Mouse (Mus musculus) lung, postnatal 0 days (tissue): ENCODE measurements around the gene Edem1. TPM values are rescaled to one million over a fixed set of nuclear protein-coding genes. Genes with fewer than 3 reads are reported as not detected.

ENCODE experiments used
- ATAC-seq: fragments of 200-750 bp; cut with Nextera tagmentation; 2 replicates; pipeline ENCODE4 v1.8.0; 2017; ENCODE audit warnings: moderate library complexity
- DNase-seq: peaks from one replicate; pipeline ENCODE4 v3.0.0-alpha.2; 2016; ENCODE audit warnings: low spot score
- H3K27ac ChIP-seq: fragments of 300-500 bp; sonication (generic); 2 replicates; pipeline ENCODE4 v1.5.1; 2014; ENCODE audit warnings: antibody characterized with exemption, mild to moderate bottlenecking, low read length, mixed read lengths
- H3K27me3 ChIP-seq: fragments of 300-500 bp; sonication (generic); replicated peaks from 2 replicates; pipeline ENCODE4 v1.6.1; 2014; ENCODE audit warnings: low read length, mixed read lengths; ENCODE audit not compliant: insufficient read depth
- H3K36me3 ChIP-seq: fragments of 300-500 bp; sonication (generic); 2 replicates; pipeline ENCODE4 v1.6.1; 2014; ENCODE audit warnings: low read length, mixed read lengths; ENCODE audit not compliant: insufficient read depth
- H3K4me1 ChIP-seq: fragments of 300-500 bp; sonication (generic); 2 replicates; pipeline ENCODE4 v1.6.1; 2014; ENCODE audit warnings: antibody characterized with exemption, low read depth, low read length, mixed read lengths; ENCODE audit not compliant: insufficient read depth
- H3K4me2 ChIP-seq: fragments of 300-500 bp; sonication (generic); replicated peaks from 2 replicates; pipeline ENCODE4 v1.6.1; 2014; ENCODE audit warnings: low read depth, mild to moderate bottlenecking, low read length, moderate library complexity, mixed read lengths
- H3K4me3 ChIP-seq: fragments of 300-500 bp; sonication (generic); 2 replicates; pipeline ENCODE4 v1.5.1; 2014; ENCODE audit warnings: low read depth, low read length
- H3K9ac ChIP-seq: fragments of 300-500 bp; sonication (generic); replicated peaks from 2 replicates; pipeline ENCODE4 v1.6.1; 2014; ENCODE audit warnings: low read depth, mild to moderate bottlenecking
- H3K9me3 ChIP-seq: fragments of 300-500 bp; sonication (generic); 2 replicates; pipeline ENCODE4 v1.6.1; 2016; ENCODE audit warnings: low read length, mixed read lengths
- CTCF ChIP-seq: IDR thresholded peaks from 2 replicates; pipeline ENCODE4 v1.5.1; 2016; ENCODE audit warnings: antibody characterized with exemption, mild to moderate bottlenecking
- EP300 ChIP-seq: IDR thresholded peaks from 2 replicates; pipeline ENCODE4 v1.6.1; 2016; ENCODE audit warnings: antibody characterized with exemption, mild to moderate bottlenecking, control low read depth
- WGBS: fragments of 180-500 bp; shearing (Covaris S2); extraction: QIAGEN DNeasy Blood & Tissue Kit; methylation state at CpG from one replicate; pipeline ENCODE4 v1.1.7; 2014; 5-methylcytosine and 5-hydroxymethylcytosine counted together
- polyA plus RNA-seq: library from polyadenylated mRNA; unstranded; fragments of >200 nt; fragmentation: Nextera tagmentation; extraction: Ambion mirVana; gene quantifications from 2 replicates; pipeline ENCODE4 v1.2.1, GENCODE M21; 2015

The Edem1 gene
- polyA plus RNA-seq, result 15.0 and 15.5 TPM in 2 replicates

DNA sequence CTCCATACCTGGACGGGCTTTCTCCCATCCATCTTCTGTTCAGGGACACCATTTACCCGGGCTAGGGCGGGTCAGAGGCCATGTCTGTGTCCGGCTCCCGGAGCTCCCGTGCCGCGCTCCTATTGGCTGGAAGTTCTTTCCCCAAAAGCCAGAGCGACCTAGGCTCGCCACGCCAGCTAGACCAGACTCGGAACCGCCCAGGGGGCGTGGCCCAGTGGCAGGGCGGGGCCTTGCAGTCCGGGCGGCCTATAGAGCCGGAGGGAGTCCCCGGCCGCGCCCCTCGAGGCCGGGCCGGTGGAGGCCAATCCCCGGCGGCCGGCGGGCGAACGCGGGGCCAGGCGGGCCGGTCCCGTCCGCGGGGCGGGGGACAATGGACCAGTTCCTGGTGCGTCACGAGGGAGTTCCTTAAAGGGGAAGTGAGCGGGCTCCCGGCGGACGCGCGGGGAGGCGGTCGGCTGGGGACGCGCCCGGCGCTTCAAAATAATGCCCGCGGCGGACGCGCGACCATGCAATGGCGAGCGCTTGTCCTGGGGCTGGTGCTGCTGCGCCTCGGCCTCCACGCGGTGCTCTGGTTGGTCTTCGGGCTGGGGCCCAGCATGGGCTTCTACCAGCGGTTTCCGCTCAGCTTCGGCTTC, at the start of gene Edem1:
Gene Edem1, plus strand, starts transcription at position 408 of the 635 bp plus-strand sequence.
- peaks cover 8% of the 10 kb centered on the region; the same call in 1 of the 2 replicates for H3K4me1 ChIP-seq
- peak within 1 kb of the TSS; percentile 87 for H3K27ac ChIP-seq
- ATAC-seq (peak; percentile 99), DNase-seq (peak; percentile 99)
- peak within 1 kb of the TSS; percentile 96 for H3K4me3 ChIP-seq
- no peak for TF ChIP-seq EP300
- no peak; the same call in 1 of the 2 replicates for TF ChIP-seq CTCF
- H3K9ac ChIP-seq, result peak within 1 kb of the TSS; percentile 77
- no peaks in the 10 kb centered on the region for H3K9me3 ChIP-seq
- H3K4me2 ChIP-seq, result peak within 1 kb of the TSS; percentile 86
- H3K27me3 ChIP-seq, result no peaks in the 10 kb centered on the region
- WGBS, result under 1% methylated on average over 57 of the region's 67 CpGs
- H3K36me3 ChIP-seq, result peaks cover 3% of the 10 kb centered on the region; the same call in 1 of the 2 replicates

DNA sequence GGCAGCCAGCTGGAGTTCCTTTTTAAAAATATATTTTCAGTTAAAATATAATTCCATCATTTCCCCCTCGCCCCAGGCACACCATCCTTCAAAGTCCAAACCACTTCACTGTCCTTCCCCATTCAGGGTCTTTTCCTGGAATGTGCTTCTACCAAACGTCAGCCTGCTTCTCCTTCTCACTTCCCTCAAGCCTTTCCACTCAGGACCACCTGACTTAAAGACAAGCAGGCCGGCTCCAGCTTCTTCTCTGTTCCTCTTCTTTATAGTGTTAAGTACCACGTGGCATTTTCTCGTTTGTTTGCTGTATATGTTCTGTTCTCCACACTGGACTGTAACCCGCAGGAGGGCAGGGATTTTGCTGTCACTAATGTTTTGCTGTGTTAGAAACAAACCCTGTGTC, 46.6 kb upstream of the Edem1 start:
- Histone ChIP-seq H3K4me2 (no peak overlapping the region), H3K36me3 (no peaks in the 10 kb centered on the region), H3K4me1 (0 out of 2 replicates have a peak, but pooled peaks cover 4% of the 10 kb centered on the region), H3K4me3 (no peak overlapping the region), H3K27ac (no peak overlapping the region), H3K9ac (no peak overlapping the region), H3K9me3 (no peaks in the 10 kb centered on the region), H3K27me3 (no peaks in the 10 kb centered on the region)
- DNase-seq, result peak; percentile 38
- no peak for ATAC-seq
- 49% methylated on average over 6 of the region's 6 CpGs for WGBS
- TF ChIP-seq EP300 (no peak), CTCF (no peak)

DNA sequence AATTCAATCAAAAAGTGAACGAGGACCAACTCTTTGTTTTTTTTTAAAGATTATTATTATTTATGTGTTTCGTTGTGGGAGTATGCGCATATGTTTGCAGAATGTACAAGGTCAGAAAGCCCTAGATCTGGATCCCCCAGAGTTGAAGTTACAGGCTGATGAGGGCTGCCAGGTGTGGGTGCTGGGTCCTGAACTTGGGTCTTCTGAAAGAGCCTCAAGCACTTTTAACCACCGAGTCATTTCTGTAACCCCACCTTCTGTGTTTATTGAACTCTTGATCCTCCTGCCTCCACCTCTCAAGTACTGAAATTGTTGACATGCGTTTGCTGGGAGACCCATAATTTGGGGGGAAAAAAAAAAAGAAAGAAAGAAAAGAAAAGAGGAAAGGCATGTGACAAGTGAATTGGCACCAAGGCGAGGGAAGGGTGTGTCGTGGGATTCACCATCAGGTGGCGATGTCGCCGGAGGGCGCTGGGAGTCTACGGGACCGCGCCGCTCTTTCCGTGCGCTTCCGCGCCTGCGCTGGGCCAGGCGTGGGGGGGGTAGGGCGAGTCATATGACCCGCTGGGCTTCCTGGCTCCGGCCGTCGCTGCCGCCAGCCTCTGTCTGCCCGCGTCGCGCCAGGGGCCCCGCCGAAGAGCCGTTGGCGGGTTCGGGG, 45.8 kb upstream of the Edem1 start, which contains the start of gene Arl8b:
Gene Arl8b, plus strand, starts transcription at position 574 of the 658 bp plus-strand sequence.
- Histone ChIP-seq H3K36me3 (no peaks in the 10 kb centered on the region), H3K9me3 (no peaks in the 10 kb centered on the region), H3K4me1 (0 out of 2 replicates have a peak, but pooled peaks cover 4% of the 10 kb centered on the region), H3K4me3 (peak within 1 kb of the TSS; percentile 98), H3K27ac (peak within 1 kb of the TSS; percentile 94), H3K4me2 (peak within 1 kb of the TSS; percentile 67), H3K27me3 (no peaks in the 10 kb centered on the region), H3K9ac (peak within 1 kb of the TSS; percentile 97)
- WGBS, result 9% methylated on average over 36 of the region's 36 CpGs
- DNase-seq, result peak; percentile 96
- peak; percentile 92 for ATAC-seq
- TF ChIP-seq EP300, result no peak
- peak; percentile 96 for TF ChIP-seq CTCF

DNA sequence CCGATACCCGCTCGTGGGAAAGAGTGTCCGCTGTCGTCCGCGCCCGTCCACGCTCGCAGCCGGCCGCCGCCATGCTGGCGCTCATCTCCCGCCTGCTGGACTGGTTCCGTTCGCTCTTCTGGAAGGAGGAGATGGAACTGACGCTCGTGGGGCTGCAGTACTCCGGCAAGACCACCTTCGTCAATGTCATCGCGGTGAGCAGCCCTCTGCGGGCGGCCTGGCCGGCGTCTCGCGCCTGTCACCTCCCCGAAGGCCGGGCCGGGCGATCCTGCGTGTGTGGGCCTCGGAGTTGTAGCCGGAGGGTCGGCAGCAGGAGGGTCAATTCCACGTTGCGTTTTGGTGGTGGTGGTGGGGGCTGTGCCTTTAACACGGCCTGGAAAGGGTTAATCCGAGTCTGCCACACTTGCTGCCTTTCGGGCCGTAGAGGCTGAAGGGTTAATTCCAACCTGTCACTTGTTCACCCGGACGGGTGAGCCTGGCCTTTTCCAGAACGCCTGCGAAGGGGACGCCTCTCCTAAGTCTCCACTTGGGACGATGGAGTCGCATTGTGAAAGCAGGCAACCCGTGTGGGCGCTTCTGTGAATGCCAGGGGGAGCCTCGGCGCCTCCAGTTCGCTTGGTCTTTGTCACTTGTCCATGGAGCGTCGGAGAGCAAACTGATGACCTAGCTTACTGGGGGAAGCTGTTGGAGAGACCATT, 45.1 kb upstream of the Edem1 start:
- TF ChIP-seq CTCF, result peak; percentile 28; the same call in 1 of the 2 replicates
- TF ChIP-seq EP300, result peak; percentile 22; the same call in 1 of the 2 replicates
- Histone ChIP-seq H3K27ac (peak overlapping the region; percentile 94), H3K9ac (peak overlapping the region; percentile 97), H3K36me3 (no peaks in the 10 kb centered on the region), H3K9me3 (no peaks in the 10 kb centered on the region), H3K4me2 (peak overlapping the region; percentile 67), H3K27me3 (no peaks in the 10 kb centered on the region), H3K4me1 (0 out of 2 replicates have a peak, but pooled peaks cover 4% of the 10 kb centered on the region), H3K4me3 (peak overlapping the region; percentile 98)
- WGBS, result 1% methylated on average over 52 of the region's 57 CpGs
- ATAC-seq (peak; percentile 52), DNase-seq (peak; percentile 63)

DNA sequence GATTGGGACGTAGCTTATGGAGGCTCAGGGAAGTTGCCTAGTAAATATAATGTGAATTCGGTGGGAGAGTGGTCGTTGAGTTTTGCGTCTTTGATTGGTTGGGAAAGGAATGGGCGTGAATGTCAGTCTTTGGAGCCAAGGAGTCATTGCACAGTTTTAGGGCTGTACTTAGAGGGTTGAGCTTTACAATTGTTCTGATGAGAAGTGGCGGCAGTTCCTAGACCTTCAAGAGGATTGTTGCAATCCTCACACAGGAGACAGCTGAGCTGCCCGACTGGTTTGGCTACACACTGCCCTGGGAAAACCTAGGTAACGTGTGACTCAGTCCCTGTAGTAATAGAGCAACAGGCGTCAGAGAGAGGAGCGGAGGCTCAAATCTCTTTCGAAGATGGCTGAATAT, 44.4 kb upstream of the Edem1 start:
- peak; percentile 87 for ATAC-seq
- TF ChIP-seq CTCF, result no peak
- TF ChIP-seq EP300, result peak; percentile 79
- Histone ChIP-seq H3K4me3 (peak overlapping the region; percentile 98), H3K27me3 (no peaks in the 10 kb centered on the region), H3K36me3 (no peaks in the 10 kb centered on the region), H3K9me3 (no peaks in the 10 kb centered on the region), H3K27ac (peak overlapping the region; percentile 94), H3K4me2 (peak overlapping the region; percentile 67), H3K4me1 (0 out of 2 replicates have a peak, but pooled peaks cover 4% of the 10 kb centered on the region), H3K9ac (peak overlapping the region; percentile 97)
- peak; percentile 93 for DNase-seq
- WGBS, result 16% methylated on average over 11 of the region's 11 CpGs

DNA sequence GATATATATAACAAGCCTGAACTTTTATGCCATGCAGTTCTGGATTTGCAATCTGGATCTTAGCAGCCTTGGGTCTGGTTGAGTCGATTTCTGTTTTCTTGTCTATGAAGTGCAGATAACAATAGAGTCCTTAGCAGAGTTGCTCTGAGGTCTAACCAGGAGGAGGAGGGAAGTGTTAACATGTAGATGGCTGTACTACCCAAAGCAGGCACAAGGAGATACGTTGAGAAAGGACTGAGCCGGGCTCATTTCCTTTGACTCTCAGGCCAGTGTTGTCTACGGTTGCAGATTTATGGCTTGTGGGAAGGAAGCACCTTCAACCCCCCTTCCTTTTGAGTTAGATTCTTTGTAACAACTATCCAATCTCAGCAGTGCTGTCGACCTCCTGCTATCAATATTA, 43.6 kb upstream of the Edem1 start:
- H3K4me2 ChIP-seq, result peak overlapping the region; percentile 67
- no peaks in the 10 kb centered on the region for H3K27me3 ChIP-seq
- H3K4me1 ChIP-seq, result 0 out of 2 replicates have a peak, but pooled peaks cover 4% of the 10 kb centered on the region
- DNase-seq (peak; percentile 44), ATAC-seq (no peak; the same call in 1 of the 2 replicates)
- 0 out of 2 replicates have a peak overlapping the region, but pooled peaks have one; percentile 97 for H3K9ac ChIP-seq
- WGBS, result 33% methylated on average over 5 of the region's 5 CpGs
- TF ChIP-seq CTCF, result peak; percentile 46
- TF ChIP-seq EP300, result no peak
- peak overlapping the region; percentile 98 for H3K4me3 ChIP-seq
- no peaks in the 10 kb centered on the region for H3K36me3 ChIP-seq
- H3K9me3 ChIP-seq, result no peaks in the 10 kb centered on the region
- H3K27ac ChIP-seq, result peak overlapping the region; percentile 44; the same call in 1 of the 2 replicates
